Mouse (Mus musculus) neural tube, embryonic 15.5 days (tissue): ENCODE measurements around the gene Kif3c. TPM values are rescaled to one million over a fixed set of nuclear protein-coding genes. Genes with fewer than 3 reads are reported as not detected.

ENCODE experiments used
- ATAC-seq: fragments of 200-750 bp; cut with Nextera tagmentation; 2 replicates; pipeline ENCODE4 v1.8.0; 2017; ENCODE audit warnings: mild to moderate bottlenecking, moderate TSS enrichment, moderate library complexity; ENCODE audit not compliant: low FRiP score
- H3K27ac ChIP-seq: fragments of 300-500 bp; sonication (generic); replicated peaks from 2 replicates; pipeline ENCODE4 v1.5.1; 2015; ENCODE audit warnings: mild to moderate bottlenecking, inconsistent platforms
- H3K27me3 ChIP-seq: fragments of 300-500 bp; sonication (generic); replicated peaks from 2 replicates; pipeline ENCODE4 v1.6.1; 2015; ENCODE audit warnings: inconsistent platforms
- H3K36me3 ChIP-seq: fragments of 300-500 bp; sonication (generic); 2 replicates; pipeline ENCODE4 v1.6.1; 2015; ENCODE audit warnings: inconsistent platforms
- H3K4me1 ChIP-seq: fragments of 300-500 bp; sonication (generic); 2 replicates; pipeline ENCODE4 v1.6.1; 2015; ENCODE audit warnings: inconsistent platforms
- H3K4me2 ChIP-seq: fragments of 300-500 bp; sonication (generic); 2 replicates; pipeline ENCODE4 v1.6.1; 2015; ENCODE audit warnings: inconsistent platforms, mild to moderate bottlenecking, moderate library complexity
- H3K4me3 ChIP-seq: fragments of 300-500 bp; sonication (generic); replicated peaks from 2 replicates; pipeline ENCODE4 v1.5.1; 2015; ENCODE audit warnings: mild to moderate bottlenecking, inconsistent platforms
- H3K9ac ChIP-seq: fragments of 300-500 bp; sonication (generic); replicated peaks from 2 replicates; pipeline ENCODE4 v1.6.1; 2015; ENCODE audit warnings: mild to moderate bottlenecking, inconsistent platforms
- H3K9me3 ChIP-seq: fragments of 300-500 bp; sonication (generic); replicated peaks from 2 replicates; pipeline ENCODE4 v1.6.1; 2016; ENCODE audit warnings: inconsistent platforms
- WGBS: fragments of 180-500 bp; shearing (Covaris S2); methylation state at CpG from one replicate; pipeline ENCODE4 v1.1.7; 2015; ENCODE audit warnings: mixed read lengths; 5-methylcytosine and 5-hydroxymethylcytosine counted together
- polyA plus RNA-seq: library from polyadenylated mRNA; unstranded; fragments of >200 nt; fragmentation: Nextera tagmentation; extraction: Ambion mirVana; gene quantifications from 2 replicates; pipeline ENCODE4 v1.2.1, GENCODE M21; 2015

Kif3c gene
- 64.9 and 74.1 TPM in 2 replicates for polyA plus RNA-seq

DNA sequence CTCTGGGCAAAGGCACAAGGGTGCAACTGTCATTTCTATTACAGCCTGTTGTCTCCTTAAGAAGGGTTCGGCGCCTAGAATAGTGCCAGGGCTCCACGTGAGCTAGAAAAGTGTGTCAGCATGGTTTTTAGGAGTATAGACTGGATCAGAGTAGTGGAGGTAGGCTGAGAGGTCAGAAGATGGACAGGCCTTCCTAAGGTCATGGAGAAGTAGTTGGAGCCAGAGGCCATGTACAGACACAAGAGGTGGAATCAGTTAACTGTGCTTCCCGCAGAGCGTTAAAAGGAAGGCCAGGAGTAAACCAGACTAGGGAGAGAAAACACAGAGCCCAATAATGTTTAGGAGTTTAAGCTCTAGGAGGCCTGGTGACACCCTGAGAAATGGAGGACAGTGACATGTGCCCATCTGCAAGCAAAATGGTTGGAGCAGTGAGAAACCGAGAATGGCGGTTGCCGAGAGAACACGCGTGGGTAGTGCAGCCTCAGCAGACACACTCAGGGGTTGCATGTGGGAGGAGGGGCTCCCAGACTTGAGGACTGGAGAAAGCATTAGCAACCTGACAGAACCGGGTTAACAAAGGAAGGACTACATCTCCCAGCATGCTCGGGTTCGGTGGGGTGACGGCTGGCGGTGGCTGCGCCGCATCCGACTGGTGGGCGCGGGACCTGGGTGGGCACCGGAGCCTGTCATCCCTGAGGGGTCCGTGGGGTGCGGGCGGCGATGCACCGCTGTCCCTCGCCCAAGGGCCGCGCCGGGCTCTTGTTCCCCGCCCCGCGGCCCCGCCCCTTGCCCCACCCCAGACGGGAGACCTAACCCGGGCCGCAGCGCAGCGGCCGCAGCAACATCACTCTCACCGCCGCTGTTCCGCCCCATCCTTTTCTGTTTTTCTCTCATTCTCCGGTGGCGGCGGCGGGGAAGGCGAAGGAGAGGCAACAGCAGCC, at the start of gene Kif3c:
Kif3c (plus strand) TSS at position 625 of the 941 bp plus-strand sequence.
- peak within 1 kb of the TSS; percentile 78 for H3K4me3 ChIP-seq
- WGBS, result 7% methylated on average over 40 of the region's 48 CpGs
- H3K27me3 ChIP-seq, result no peaks in the 10 kb centered on the region
- peak within 1 kb of the TSS; percentile 97 for H3K27ac ChIP-seq
- H3K4me2 ChIP-seq, result peak within 1 kb of the TSS; percentile 84
- no peaks in the 10 kb centered on the region for H3K9me3 ChIP-seq
- peak; percentile 93 for ATAC-seq
- H3K36me3 ChIP-seq, result peaks cover 15% of the 10 kb centered on the region
- peak within 1 kb of the TSS; percentile 82 for H3K9ac ChIP-seq
- H3K4me1 ChIP-seq, result peaks cover 46% of the 10 kb centered on the region

DNA sequence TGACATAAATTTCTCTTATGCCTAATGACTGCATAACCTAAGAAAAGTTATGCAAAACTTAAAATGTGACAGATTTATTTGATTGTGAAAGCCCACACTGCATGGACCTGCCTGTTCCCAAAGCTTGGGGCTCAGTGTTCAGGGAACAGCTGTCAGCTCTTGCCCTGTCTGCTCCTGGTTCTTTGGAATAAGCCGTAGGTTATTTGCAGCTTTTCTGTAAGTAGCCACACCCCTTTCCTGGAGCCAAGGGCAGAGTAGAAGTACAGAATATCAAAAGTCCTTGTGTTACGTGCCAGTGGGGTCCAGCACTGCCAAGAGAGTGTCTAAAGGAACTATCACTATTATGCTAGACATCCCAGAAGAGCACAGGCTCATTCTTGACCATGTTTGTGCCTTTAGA, 48.8 kb upstream of the Kif3c start:
- no peaks in the 10 kb centered on the region for H3K9me3 ChIP-seq
- no peaks in the 10 kb centered on the region for H3K27me3 ChIP-seq
- H3K4me3 ChIP-seq, result no peak overlapping the region
- peaks cover under 1% of the 10 kb centered on the region for H3K4me1 ChIP-seq
- ATAC-seq, result no peak
- no peak overlapping the region for H3K27ac ChIP-seq
- H3K9ac ChIP-seq, result no peak overlapping the region
- no peak overlapping the region for H3K4me2 ChIP-seq
- no peaks in the 10 kb centered on the region for H3K36me3 ChIP-seq
- 46% methylated on average over 2 of the region's 2 CpGs for WGBS

DNA sequence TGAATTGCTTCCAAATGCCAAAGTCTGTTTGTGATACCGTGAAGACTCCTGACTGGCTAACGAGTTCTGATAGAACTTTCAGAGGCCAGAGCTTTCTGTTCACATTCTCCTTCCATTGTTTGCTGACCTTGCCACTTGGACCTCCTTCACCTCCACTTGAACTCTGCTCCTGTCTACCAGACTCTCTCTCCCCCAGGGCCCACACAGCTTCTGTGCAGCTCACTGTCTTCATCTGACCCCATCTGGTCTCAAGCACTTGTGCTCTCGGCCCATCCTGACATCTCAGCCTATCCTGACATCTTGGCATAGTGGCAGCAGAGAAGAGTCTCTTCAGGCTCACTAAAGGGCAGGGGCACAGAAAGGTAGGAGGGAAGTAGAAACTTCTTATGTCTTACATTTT, 48.0 kb upstream of the Kif3c start:
- Histone ChIP-seq H3K9me3 (no peaks in the 10 kb centered on the region), H3K4me3 (no peak overlapping the region), H3K27me3 (no peaks in the 10 kb centered on the region), H3K4me2 (no peak overlapping the region), H3K27ac (no peak overlapping the region), H3K9ac (no peak overlapping the region), H3K4me1 (no peaks in the 10 kb centered on the region), H3K36me3 (no peaks in the 10 kb centered on the region)
- WGBS, result 75% methylated on average over 3 of the region's 3 CpGs
- no peak for ATAC-seq

DNA sequence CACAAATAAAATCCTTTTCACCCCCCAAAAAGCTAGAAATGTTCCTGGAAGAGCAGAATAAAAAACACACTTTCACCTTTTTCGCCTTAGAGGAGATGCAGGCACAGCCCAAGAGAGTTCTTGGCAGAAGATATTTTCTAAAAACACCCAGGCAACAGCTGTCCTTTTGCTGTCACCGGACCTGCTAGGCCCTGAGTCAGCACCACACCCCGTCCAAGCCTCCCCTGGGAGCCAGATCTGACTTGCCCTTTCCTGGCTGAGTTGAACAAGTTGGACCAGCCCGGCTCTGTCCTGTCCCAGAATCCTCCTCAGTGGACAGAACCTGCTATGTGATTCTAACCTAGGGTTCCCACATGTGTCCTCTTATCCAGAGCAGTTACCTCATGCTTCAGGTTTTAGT, 45.6 kb upstream of the Kif3c start:
- no peak overlapping the region for H3K9ac ChIP-seq
- H3K36me3 ChIP-seq, result no peaks in the 10 kb centered on the region
- 76% methylated on average over 4 of the region's 4 CpGs for WGBS
- H3K4me2 ChIP-seq, result no peak overlapping the region
- no peaks in the 10 kb centered on the region for H3K4me1 ChIP-seq
- no peak for ATAC-seq
- no peaks in the 10 kb centered on the region for H3K9me3 ChIP-seq
- no peaks in the 10 kb centered on the region for H3K27me3 ChIP-seq
- H3K4me3 ChIP-seq, result no peak overlapping the region
- H3K27ac ChIP-seq, result no peak overlapping the region

DNA sequence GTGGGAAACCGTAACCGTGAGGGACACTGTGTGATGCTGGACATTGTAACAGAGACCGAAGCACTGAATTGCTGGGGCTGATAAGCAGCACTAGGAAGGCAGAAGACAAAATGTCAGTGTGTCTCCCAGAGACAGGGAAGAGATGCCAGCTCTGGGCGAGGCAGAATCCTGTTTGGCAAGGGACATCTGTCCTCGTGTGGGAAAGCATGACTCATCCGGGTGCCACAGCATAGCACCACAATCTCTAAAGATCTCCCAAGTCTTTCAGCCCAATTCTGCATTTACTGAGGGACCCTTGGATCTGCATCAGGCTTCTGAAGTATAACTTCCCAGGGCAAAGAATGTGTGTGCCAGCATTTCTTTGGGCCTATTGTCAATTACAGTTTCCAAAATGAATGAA, 41.7 kb upstream of the Kif3c start:
- H3K36me3 ChIP-seq, result no peaks in the 10 kb centered on the region
- H3K4me2 ChIP-seq, result no peak overlapping the region
- no peaks in the 10 kb centered on the region for H3K9me3 ChIP-seq
- no peak overlapping the region for H3K9ac ChIP-seq
- no peak for ATAC-seq
- no peaks in the 10 kb centered on the region for H3K27me3 ChIP-seq
- no peaks in the 10 kb centered on the region for H3K4me1 ChIP-seq
- no peak overlapping the region for H3K27ac ChIP-seq
- no peak overlapping the region for H3K4me3 ChIP-seq
- 83% methylated on average over 6 of the region's 6 CpGs for WGBS

DNA sequence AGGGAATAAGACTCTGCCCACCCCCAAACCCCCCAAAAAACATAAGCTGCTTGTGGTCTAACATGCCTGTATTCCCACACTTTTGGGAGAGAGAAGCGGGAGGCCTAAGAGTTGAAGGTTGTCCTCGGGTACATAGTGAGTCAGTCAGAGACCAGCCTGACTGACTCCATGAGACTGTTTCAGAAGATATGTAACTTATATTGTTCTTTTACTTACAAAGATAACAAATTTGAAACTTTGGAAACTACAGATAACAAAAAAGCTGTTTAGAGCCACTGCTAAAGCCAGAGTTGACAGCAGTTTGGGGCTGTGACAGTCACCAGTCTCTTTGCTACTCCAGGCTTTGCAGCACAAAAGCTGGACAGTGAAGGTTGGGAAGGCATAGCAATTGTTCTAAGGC, 39.7 kb upstream of the Kif3c start:
- no peaks in the 10 kb centered on the region for H3K9me3 ChIP-seq
- H3K4me2 ChIP-seq, result no peak overlapping the region
- H3K4me1 ChIP-seq, result no peaks in the 10 kb centered on the region
- H3K27me3 ChIP-seq, result no peaks in the 10 kb centered on the region
- no peak overlapping the region for H3K4me3 ChIP-seq
- ATAC-seq, result no peak
- no peak overlapping the region for H3K27ac ChIP-seq
- H3K36me3 ChIP-seq, result no peaks in the 10 kb centered on the region
- H3K9ac ChIP-seq, result no peak overlapping the region
- WGBS, result 93% methylated on average over 2 of the region's 2 CpGs

DNA sequence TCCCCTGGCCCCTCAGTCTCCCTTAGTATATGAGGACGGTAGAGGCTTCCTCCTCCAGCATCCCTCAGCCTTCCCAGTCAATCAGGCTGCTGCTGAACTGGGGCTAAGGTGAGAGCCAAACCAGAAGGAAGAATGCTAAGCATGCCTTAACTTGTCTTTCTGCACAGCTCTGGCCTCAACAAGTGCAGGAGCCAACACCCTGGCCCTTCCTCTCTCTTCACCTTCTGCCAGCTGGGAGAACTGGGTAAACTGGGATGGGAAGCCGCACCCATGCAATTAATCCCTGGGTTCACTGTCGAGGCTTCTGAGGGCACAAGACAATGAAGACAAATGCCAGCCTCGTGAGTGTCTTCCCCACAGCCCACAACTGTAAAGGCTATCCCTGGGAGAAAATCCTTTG, 35.3 kb upstream of the Kif3c start:
- no peaks in the 10 kb centered on the region for H3K36me3 ChIP-seq
- no peak for ATAC-seq
- H3K4me1 ChIP-seq, result no peaks in the 10 kb centered on the region
- no peak overlapping the region for H3K4me3 ChIP-seq
- no peak overlapping the region for H3K4me2 ChIP-seq
- no peaks in the 10 kb centered on the region for H3K9me3 ChIP-seq
- H3K27me3 ChIP-seq, result no peaks in the 10 kb centered on the region
- 79% methylated on average over 4 of the region's 4 CpGs for WGBS
- H3K27ac ChIP-seq, result no peak overlapping the region
- no peak overlapping the region for H3K9ac ChIP-seq

DNA sequence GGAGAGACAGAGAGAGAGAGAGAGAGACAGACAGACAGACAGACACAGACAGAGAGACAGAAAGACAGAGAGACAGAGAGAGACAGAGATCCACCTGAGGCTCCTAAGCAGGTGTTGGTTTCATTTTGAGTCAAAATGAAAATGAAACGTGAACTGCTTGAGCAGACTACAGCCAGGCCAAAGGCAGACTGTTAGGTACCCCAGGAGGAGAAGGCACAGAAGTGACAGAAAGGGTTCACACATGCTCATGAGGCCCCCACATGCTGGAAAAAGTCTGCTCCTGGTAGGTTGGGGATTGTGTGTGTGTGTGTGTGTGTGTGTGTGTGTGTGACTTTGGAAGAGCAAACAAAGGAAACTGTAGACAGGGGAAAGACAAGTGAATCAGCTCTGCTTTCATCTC, 26.0 kb upstream of the Kif3c start:
- Histone ChIP-seq H3K4me1 (no peaks in the 10 kb centered on the region), H3K4me2 (no peak overlapping the region), H3K9ac (no peak overlapping the region), H3K9me3 (no peaks in the 10 kb centered on the region), H3K27ac (no peak overlapping the region), H3K4me3 (no peak overlapping the region), H3K27me3 (no peaks in the 10 kb centered on the region), H3K36me3 (no peaks in the 10 kb centered on the region)
- WGBS, result 91% methylated on average over 1 of the region's 1 CpGs
- ATAC-seq, result no peak

DNA sequence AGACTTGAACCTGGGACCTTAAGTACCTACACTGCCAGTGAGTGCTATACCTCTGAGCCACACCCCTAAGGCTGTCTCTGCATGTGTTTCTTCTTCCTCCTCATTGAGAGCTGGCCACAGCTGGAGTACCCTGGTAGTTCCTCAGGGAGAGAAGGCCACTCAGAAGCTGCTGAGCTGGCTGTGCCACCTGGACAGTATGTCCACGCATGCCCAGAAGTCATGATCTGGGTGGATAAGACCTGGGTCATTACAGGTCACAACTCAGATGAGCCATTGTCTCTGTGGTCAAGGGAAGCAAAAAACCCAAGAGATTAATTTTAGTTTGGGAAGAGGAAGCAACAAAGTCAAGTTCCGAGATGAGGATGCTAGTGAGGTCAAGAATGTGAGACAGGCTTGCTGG, 20.8 kb upstream of the Kif3c start:
- no peak overlapping the region for H3K4me2 ChIP-seq
- H3K4me3 ChIP-seq, result no peak overlapping the region
- no peaks in the 10 kb centered on the region for H3K4me1 ChIP-seq
- no peak overlapping the region for H3K27ac ChIP-seq
- WGBS, result 82% methylated on average over 2 of the region's 2 CpGs
- no peaks in the 10 kb centered on the region for H3K9me3 ChIP-seq
- H3K27me3 ChIP-seq, result no peaks in the 10 kb centered on the region
- ATAC-seq, result no peak
- H3K36me3 ChIP-seq, result no peaks in the 10 kb centered on the region
- no peak overlapping the region for H3K9ac ChIP-seq

DNA sequence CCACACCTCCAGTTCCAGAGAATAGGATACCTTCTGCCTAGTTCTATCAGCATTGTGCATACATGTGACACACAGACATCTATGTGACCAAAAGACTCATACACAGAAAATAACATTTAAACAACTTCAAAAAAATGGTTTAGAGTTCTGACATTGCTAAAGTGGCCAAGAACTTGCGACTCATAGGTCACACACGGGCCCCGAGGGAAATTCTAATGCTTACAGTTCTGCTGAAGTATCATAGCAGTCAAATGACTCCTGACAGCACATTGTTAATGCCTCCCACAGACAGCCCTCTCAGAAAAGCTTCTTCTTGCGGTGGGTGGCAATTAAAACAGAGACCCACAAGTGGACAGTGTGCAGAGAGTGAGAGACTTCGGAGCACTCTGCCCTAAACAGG, 19.9 kb upstream of the Kif3c start:
- no peak overlapping the region for H3K4me3 ChIP-seq
- H3K27ac ChIP-seq, result no peak overlapping the region
- no peak overlapping the region for H3K9ac ChIP-seq
- WGBS, result 84% methylated on average over 5 of the region's 5 CpGs
- H3K4me2 ChIP-seq, result no peak overlapping the region
- no peak for ATAC-seq
- no peaks in the 10 kb centered on the region for H3K36me3 ChIP-seq
- no peaks in the 10 kb centered on the region for H3K27me3 ChIP-seq
- no peaks in the 10 kb centered on the region for H3K4me1 ChIP-seq
- H3K9me3 ChIP-seq, result no peaks in the 10 kb centered on the region

DNA sequence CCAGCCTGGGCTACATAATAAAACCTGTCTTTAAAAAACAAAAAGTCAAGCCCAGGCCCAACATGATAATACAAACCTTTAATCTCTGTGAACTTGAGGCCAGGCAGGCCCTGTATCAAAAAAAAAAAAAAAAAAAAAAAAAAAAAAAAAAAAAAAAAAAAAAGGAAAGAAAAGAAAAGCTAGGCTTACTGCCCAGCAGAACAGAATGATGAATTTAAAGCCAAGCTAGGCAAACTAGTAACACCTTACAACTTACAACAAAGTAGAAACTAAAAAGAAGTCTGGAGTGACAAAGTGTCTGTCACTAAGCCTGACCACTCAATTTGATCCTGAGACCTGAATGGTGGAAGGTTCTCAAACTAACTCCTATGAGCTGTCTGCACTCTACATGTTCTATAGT, 17.2 kb upstream of the Kif3c start:
- Histone ChIP-seq H3K27me3 (no peaks in the 10 kb centered on the region), H3K9ac (no peak overlapping the region), H3K4me1 (no peaks in the 10 kb centered on the region), H3K27ac (no peak overlapping the region), H3K4me3 (no peak overlapping the region), H3K9me3 (no peaks in the 10 kb centered on the region), H3K4me2 (no peak overlapping the region), H3K36me3 (no peaks in the 10 kb centered on the region)
- ATAC-seq, result no peak

DNA sequence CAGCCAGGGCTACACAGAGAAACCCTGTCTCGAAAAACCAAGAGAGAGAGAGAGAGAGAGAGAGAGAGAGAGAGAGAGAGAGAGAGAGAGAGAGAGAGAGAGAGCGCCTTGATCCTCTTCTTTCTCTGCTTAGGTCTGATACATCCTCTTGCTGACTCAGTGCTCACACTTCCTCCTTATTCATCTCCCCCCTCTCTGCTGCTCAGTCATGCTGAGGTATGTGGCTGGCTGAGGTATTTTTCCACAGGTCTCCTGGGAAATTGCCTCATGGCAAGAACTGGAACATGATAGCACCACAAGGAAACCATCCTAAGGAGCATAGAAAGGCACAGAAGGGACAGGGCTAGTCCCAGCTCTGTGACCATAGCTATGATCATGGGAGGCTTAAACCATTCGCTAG, 15.5 kb upstream of the Kif3c start:
- no peak overlapping the region for H3K4me3 ChIP-seq
- no peaks in the 10 kb centered on the region for H3K27me3 ChIP-seq
- no peaks in the 10 kb centered on the region for H3K36me3 ChIP-seq
- no peak for ATAC-seq
- 80% methylated on average over 2 of the region's 3 CpGs for WGBS
- H3K9me3 ChIP-seq, result no peaks in the 10 kb centered on the region
- H3K4me1 ChIP-seq, result no peaks in the 10 kb centered on the region
- H3K27ac ChIP-seq, result no peak overlapping the region
- H3K9ac ChIP-seq, result no peak overlapping the region
- H3K4me2 ChIP-seq, result no peak overlapping the region
